Mouse (Mus musculus) hindbrain, embryonic 14.5 days (tissue): ENCODE measurements at regions not wholly inside any gene's neighbourhood (a gene's known extent, or its start where the extent isn't known, plus 50 kb on each side); places are given as distances from the start of the nearest gene placed in this dataset.
"Not testable (repeated sequence)": the region's sequence is repeated elsewhere in the genome, so short reads cannot be mapped to it uniquely, and the experiment has no call there.

ENCODE experiments used
- ATAC-seq: fragments of 200-750 bp; cut with Nextera tagmentation; 2 replicates; pipeline ENCODE4 v1.8.0; 2017; ENCODE audit warnings: moderate number of reproducible peaks, mild to moderate bottlenecking, moderate TSS enrichment, moderate library complexity; ENCODE audit not compliant: low FRiP score
- DNase-seq: peaks from one replicate; pipeline ENCODE4 v3.0.0-alpha.2; 2015; ENCODE audit warnings: low spot score
- H3K27ac ChIP-seq: fragments of 300-500 bp; sonication (generic); 2 replicates; pipeline ENCODE4 v1.5.1; 2014; ENCODE audit warnings: mild to moderate bottlenecking, moderate library complexity
- H3K27me3 ChIP-seq: fragments of 300-500 bp; sonication (generic); 2 replicates; pipeline ENCODE4 v1.6.1; 2014; ENCODE audit warnings: mild to moderate bottlenecking, low read length, mixed read lengths; ENCODE audit not compliant: control insufficient read depth, insufficient read depth
- H3K36me3 ChIP-seq: fragments of 300-500 bp; sonication (generic); replicated peaks from 2 replicates; pipeline ENCODE4 v1.6.1; 2014; ENCODE audit not compliant: control insufficient read depth, insufficient read depth
- H3K4me1 ChIP-seq: fragments of 300-500 bp; sonication (generic); replicated peaks from 2 replicates; pipeline ENCODE4 v1.6.1; 2014; ENCODE audit warnings: antibody characterized with exemption, low read length, mixed read lengths; ENCODE audit not compliant: control insufficient read depth, insufficient read depth
- H3K4me2 ChIP-seq: fragments of 300-500 bp; sonication (generic); replicated peaks from 2 replicates; pipeline ENCODE4 v1.6.1; 2014; ENCODE audit warnings: mild to moderate bottlenecking, moderate library complexity
- H3K4me3 ChIP-seq: fragments of 300-500 bp; sonication (generic); replicated peaks from 2 replicates; pipeline ENCODE4 v1.5.1; 2014; ENCODE audit warnings: mild to moderate bottlenecking, low read length
- H3K9ac ChIP-seq: fragments of 300-500 bp; sonication (generic); 2 replicates; pipeline ENCODE4 v1.6.1; 2014
- H3K9me3 ChIP-seq: fragments of 300-500 bp; sonication (generic); 2 replicates; pipeline ENCODE4 v1.6.1; 2016; ENCODE audit warnings: low read length; ENCODE audit not compliant: control insufficient read depth
- WGBS: fragments of 180-500 bp; shearing (Covaris S2); extraction: QIAGEN DNeasy Blood & Tissue Kit; methylation state at CpG from one replicate; pipeline ENCODE4 v1.1.7; 2014; 5-methylcytosine and 5-hydroxymethylcytosine counted together

GRCm38 (mm10) chr11:41598431-41598830 lies 402.2 kb downstream of the Gabrg2 start:
- WGBS = 73% methylated on average over 6 of the region's 6 CpGs
- no peaks in the 10 kb centered on the region for H3K4me1 ChIP-seq
- H3K27me3 ChIP-seq = no peaks in the 10 kb centered on the region
- DNase-seq (no peak), ATAC-seq (no peak)
- H3K36me3 ChIP-seq = no peaks in the 10 kb centered on the region
- H3K9ac ChIP-seq = no peak overlapping the region
- no peak overlapping the region for H3K4me2 ChIP-seq
- H3K4me3 ChIP-seq = no peak overlapping the region
- no peak overlapping the region for H3K27ac ChIP-seq
- no peaks in the 10 kb centered on the region for H3K9me3 ChIP-seq

- H3K4me3 ChIP-seq, H3K4me1 ChIP-seq, H3K9ac ChIP-seq, H3K27ac ChIP-seq, ATAC-seq, H3K36me3 ChIP-seq, H3K4me2 ChIP-seq, H3K27me3 ChIP-seq, DNase-seq, H3K9me3 ChIP-seq: not testable (repeated sequence)
- 73% methylated on average over 4 of the region's 4 CpGs for WGBS
These were observed 409.2 kb downstream of the Gabrg2 start for GRCm38 (mm10) chr11:41591426-41591825.
